Mouse (Mus musculus): ENCODE measurements at regions not wholly inside any gene's neighbourhood (a gene's known extent, or its start where the extent isn't known, plus 50 kb on each side); places are given as distances from the start of the nearest gene placed in this dataset.

DNA sequence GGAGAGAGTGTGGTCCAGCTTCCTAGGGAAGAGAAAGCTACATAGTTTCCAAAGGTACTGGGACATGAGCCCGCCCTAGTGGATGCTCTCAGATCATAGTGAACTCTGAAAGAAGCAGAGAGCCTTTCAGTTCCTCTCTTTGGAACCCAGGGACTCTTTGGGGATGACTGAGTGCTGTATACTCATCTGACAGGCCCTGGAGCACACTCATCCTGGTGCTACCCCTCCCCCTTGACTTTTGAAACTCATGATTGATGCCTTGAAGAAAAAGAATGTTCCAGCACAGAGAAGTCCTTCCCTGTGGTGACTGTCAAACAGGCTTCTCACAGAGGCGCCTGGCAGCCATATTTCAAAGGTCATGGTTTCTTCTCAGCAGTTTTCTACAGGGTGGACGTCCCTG, 254.2 kb upstream of the Eif4g2 start:
- no peak for TF ChIP-seq CTCF (IDR thresholded peaks at IDR 0.05; ENCODE audit: low read depth, low read length)
- no peak for TF ChIP-seq POLR2A (IDR thresholded peaks at IDR 0.05; ENCODE audit: borderline replicate concordance, low read depth, low read length)
